Mouse (Mus musculus) adrenal gland, adult 2 months (tissue): ENCODE data around the gene Gm11549. TPM values are rescaled to one million over a fixed set of nuclear protein-coding genes. Genes with fewer than 3 reads are reported as not detected.

ENCODE experiments used
- DNase-seq: peaks from one replicate; pipeline ENCODE4 v3.0.0; 2021
- microRNA-seq, 2 experiments: library from miRNA; unstranded; fragments of <30 nt; microRNA quantifications; one replicate each; pipeline ENCODE4 v1.2.0; 2021
- polyA plus RNA-seq: library from polyadenylated mRNA; depleted of rRNA; stranded (reverse); fragments of >200 nt; gene quantifications from 2 replicates; pipeline ENCODE4 v1.2.3, GENCODE M21; 2012; rRNA removed
- total RNA-seq, 2 experiments: library from RNA; stranded (reverse); gene quantifications; 2 replicates each; pipeline ENCODE4 v1.2.3; 2021

The Gm11549 gene
- total and polyA plus RNA-seq, 3 experiments = 0.12 to 0.52 TPM; not detected in 1

- DNase-seq = peak; percentile 67
Observed at GRCm38 (mm10) chr3:36480486-36480885, 41.1 kb downstream of the Gm11549 start.

GRCm38 (mm10) chr3:36478776-36479175 is 42.8 kb downstream of the Gm11549 start:
- DNase-seq = no peak

GRCm38 (mm10) chr3:36476261-36477155 is 45.1 kb downstream of the Gm11549 start:
- DNase-seq = peak; percentile 45

- DNase-seq = peak; percentile 100
Observed at GRCm38 (mm10) chr3:36475532-36476087, 46.0 kb downstream of the Gm11549 start, which contains the start of the genes Anxa5 and 1810062G17Rik. Anxa5 (minus strand) TSS chr3:36475894. 1810062G17Rik (plus strand) TSS chr3:36475937.

- peak; percentile 67 for DNase-seq
Observed at GRCm38 (mm10) chr3:36474938-36475483, 46.6 kb downstream of the Gm11549 start.

- no peak for DNase-seq
Observed at GRCm38 (mm10) chr3:36474421-36474820, 47.2 kb downstream of the Gm11549 start.

GRCm38 (mm10) chr3:36473222-36473621 is 48.4 kb downstream of the Gm11549 start:
- no peak for DNase-seq

- peak; percentile 79 for DNase-seq
Observed at GRCm38 (mm10) chr3:36471856-36472255, 49.8 kb downstream of the Gm11549 start.

GRCm38 (mm10) chr3:36468871-36469270 is 52.7 kb downstream of the Gm11549 start:
- DNase-seq = peak; percentile 75

- peak; percentile 78 for DNase-seq
Observed at GRCm38 (mm10) chr3:36467632-36468031, 54.0 kb downstream of the Gm11549 start.

GRCm38 (mm10) chr3:36465538-36465937 is 56.1 kb downstream of the Gm11549 start:
- DNase-seq = no peak

Small RNAs within 50 kb of the gene (microRNA-seq; reads per million reads assigned to microRNA genes)
- gene Mir7009 = 1.8 to 2.5 reads per million in 2 experiments

Other genes starting within 250 kb of the Gm11549 start
- gene Anxa5, start 45.9 kb downstream of the Gm11549 start, total RNA-seq = 100 to 1,000 TPM; 670 to 728 TPM
- gene Anxa5, start 45.9 kb downstream of the Gm11549 start, polyA plus RNA-seq = 1,175 and 1,314 TPM in 2 replicates
- 1 to 10 TPM; 1.4 to 2.2 TPM for gene 1810062G17Rik, start 45.9 kb downstream of the Gm11549 start, total RNA-seq
- 1.9 and 2.0 TPM in 2 replicates for gene 1810062G17Rik, start 45.9 kb downstream of the Gm11549 start, polyA plus RNA-seq
- 10 to 100 TPM; 32.4 to 32.6 TPM for gene Exosc9, start 30.8 kb upstream of the Gm11549 start, total RNA-seq
- 3.2 and 4.5 TPM in 2 replicates for gene Exosc9, start 30.8 kb upstream of the Gm11549 start, polyA plus RNA-seq
- gene Ccna2, start 50.3 kb upstream of the Gm11549 start, total RNA-seq = 1 to 10 TPM; 1.5 to 4.1 TPM
- gene Ccna2, start 50.3 kb upstream of the Gm11549 start, polyA plus RNA-seq = 12.2 and 14.5 TPM in 2 replicates
- gene Bbs7, start 91.7 kb upstream of the Gm11549 start, total RNA-seq = 10 to 100 TPM in 1 of 2 experiments, 1 to 10 TPM in 1; 9.8 to 14.0 TPM
- 0.95 and 1.1 TPM in 2 replicates for gene Bbs7, start 91.7 kb upstream of the Gm11549 start, polyA plus RNA-seq
- gene Trpc3, start 168.4 kb upstream of the Gm11549 start, total RNA-seq = 1 to 10 TPM in 1 of 2 experiments, under 1 TPM in 1; 0.81 to 2.1 TPM
- 1.5 and 1.7 TPM in 2 replicates for gene Trpc3, start 168.4 kb upstream of the Gm11549 start, polyA plus RNA-seq